Mouse (Mus musculus): ENCODE data around the gene Ctsl. TPM values are rescaled to one million over a fixed set of nuclear protein-coding genes. Genes with fewer than 3 reads are reported as not detected.

Gene Ctsl
- 447 TPM for polyA plus RNA-seq (2014; fragmentation: Illumina TruSeq; extraction: RNeasy Lipid Tissue Mini Kit (QIAGEN cat#74804); ENCODE audit: low read depth, low replicate concordance)

GRCm38 (mm10) chr13:64370173-64370940, at the start of gene Ctsl:
TSS of gene Ctsl (minus strand) at chr13:64370890.

GRCm38 (mm10) chr13:64312024-64312915, 58.4 kb downstream of the Ctsl start, which contains the start of gene Aaed1:
TSS of gene Aaed1 (minus strand) at chr13:64312710.

Other genes with a start within 250 kb of the Ctsl start
- gene Slc35d2, start 241.5 kb downstream of the Ctsl start, polyA plus RNA-seq (2014; fragmentation: Illumina TruSeq; extraction: RNeasy Lipid Tissue Mini Kit (QIAGEN cat#74804); ENCODE audit: low read depth, low replicate concordance): 82.7 TPM
- 25.0 TPM for gene Zfp367, start 217.7 kb downstream of the Ctsl start, polyA plus RNA-seq (2014; fragmentation: Illumina TruSeq; extraction: RNeasy Lipid Tissue Mini Kit (QIAGEN cat#74804); ENCODE audit: low read depth, low replicate concordance)
- 35.7 TPM for gene Habp4, start 209.1 kb downstream of the Ctsl start, polyA plus RNA-seq (2014; fragmentation: Illumina TruSeq; extraction: RNeasy Lipid Tissue Mini Kit (QIAGEN cat#74804); ENCODE audit: low read depth, low replicate concordance)
- gene Cdc14b, start 95.6 kb downstream of the Ctsl start, polyA plus RNA-seq (2014; fragmentation: Illumina TruSeq; extraction: RNeasy Lipid Tissue Mini Kit (QIAGEN cat#74804); ENCODE audit: low read depth, low replicate concordance): 32.3 TPM
- gene Aaed1, start 58.2 kb downstream of the Ctsl start, polyA plus RNA-seq (2014; fragmentation: Illumina TruSeq; extraction: RNeasy Lipid Tissue Mini Kit (QIAGEN cat#74804); ENCODE audit: low read depth, low replicate concordance): 108 TPM
- gene Cdk20, start 61.4 kb upstream of the Ctsl start, polyA plus RNA-seq (2014; fragmentation: Illumina TruSeq; extraction: RNeasy Lipid Tissue Mini Kit (QIAGEN cat#74804); ENCODE audit: low read depth, low replicate concordance): 0.69 TPM
- not detected for gene Fam240b, start 126.9 kb upstream of the Ctsl start, polyA plus RNA-seq (2014; fragmentation: Illumina TruSeq; extraction: RNeasy Lipid Tissue Mini Kit (QIAGEN cat#74804); ENCODE audit: low read depth, low replicate concordance)

Measured in liver, adult 10 weeks (tissue).